Mouse (Mus musculus): ENCODE results near the gene Mucl3. TPM values are rescaled to one million over a fixed set of nuclear protein-coding genes. Genes with fewer than 3 reads are reported as not detected.
A peak's percentile ranks its signal among the peaks of the same experiment; 100 is the strongest.

Mucl3 gene
- total RNA-seq, 2 experiments from 2014 or later: not detected

GRCm38 (mm10) chr17:35601736-35602354 lies 41.6 kb downstream of the Mucl3 start:
- DNase-seq: no peak
- Histone ChIP-seq H3K27ac (no peak overlapping the region), H3K4me3 (no peak overlapping the region)
- intact Hi-C loops (cut with DNase I): no loop called here
- TF ChIP-seq CTCF (IDR thresholded peaks at IDR 0.05): no peak

DNA sequence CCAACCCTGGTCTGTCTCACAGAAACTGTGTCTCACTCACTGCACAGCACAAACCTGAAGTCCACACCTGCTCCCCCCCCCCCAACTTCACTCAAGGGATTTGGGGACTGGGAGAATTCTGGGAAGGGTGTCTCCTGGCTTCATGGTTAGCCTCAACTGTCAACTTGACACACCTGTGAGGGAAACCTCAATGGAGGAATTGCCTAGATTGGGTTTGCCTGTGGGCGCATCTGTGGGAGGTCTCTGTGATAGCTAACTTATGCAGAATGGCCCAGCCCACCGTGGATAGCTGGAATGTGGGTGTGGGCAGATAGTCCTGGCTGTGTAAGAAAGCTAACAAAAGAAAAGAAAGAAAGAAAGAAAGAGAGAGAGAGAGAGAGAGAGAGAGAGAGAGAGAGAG lies 42.2 kb downstream of the Mucl3 start, which contains the start of gene Sfta2:
Gene Sfta2 (plus strand): TSS at position 301 of the 400 bp plus-strand sequence.
- no peak within 1 kb of the TSS for H3K27ac ChIP-seq
- no peak for TF ChIP-seq CTCF (IDR thresholded peaks at IDR 0.05)
- intact Hi-C loops (cut with DNase I): no loop called here
- DNase-seq: no peak
- no peak within 1 kb of the TSS for H3K4me3 ChIP-seq

DNA sequence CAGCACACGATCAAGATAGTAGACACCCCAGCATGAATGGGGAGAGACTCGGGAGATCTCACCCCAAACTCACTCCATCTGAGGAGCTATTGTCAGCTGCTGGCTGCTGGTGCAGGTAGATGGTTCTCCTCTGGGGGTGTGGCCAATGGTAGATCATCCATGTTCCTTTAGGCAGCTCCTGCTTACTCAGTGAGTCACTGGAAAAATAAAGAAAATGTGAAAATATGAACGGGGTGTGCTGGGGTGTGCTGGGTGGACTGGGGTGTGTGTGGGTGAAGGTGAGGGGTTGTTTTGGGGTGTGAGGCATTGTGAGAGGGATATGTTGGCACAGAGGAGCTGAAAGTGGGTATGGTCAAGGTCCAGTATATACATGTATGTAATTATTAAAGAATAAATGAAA lies 46.1 kb downstream of the Mucl3 start:
- no peak for TF ChIP-seq CTCF (IDR thresholded peaks at IDR 0.05)
- Histone ChIP-seq H3K27ac (no peak overlapping the region), H3K4me3 (no peak overlapping the region)
- no peak for DNase-seq
- intact Hi-C loops (cut with DNase I): no loop called here

DNA sequence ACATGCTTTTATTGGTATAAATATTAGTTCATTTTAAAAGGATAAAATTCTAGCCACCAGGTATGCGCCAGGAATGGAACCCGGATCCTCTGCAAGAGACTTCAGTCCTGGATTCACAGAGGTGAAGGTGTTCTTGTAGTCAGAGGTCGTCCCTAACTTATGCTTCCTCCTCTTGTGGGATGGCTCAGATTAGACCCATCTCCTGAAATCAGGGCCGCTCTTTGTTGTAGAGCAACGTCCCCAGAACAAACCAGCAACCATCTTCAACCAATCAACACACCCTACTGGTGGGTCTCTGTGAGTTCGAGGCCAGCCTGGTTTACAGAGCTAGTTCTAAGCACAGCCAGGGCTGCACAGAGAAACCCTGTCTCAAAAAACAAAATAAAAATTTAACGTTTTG lies 49.0 kb downstream of the Mucl3 start:
- H3K27ac ChIP-seq: no peak overlapping the region
- no peak for DNase-seq
- intact Hi-C loops (cut with DNase I): loop anchor here (5.0 kb wide), 1 partner anchor 143 kb away; no protein-coding TSS in a partner anchor
- no peak overlapping the region for H3K4me3 ChIP-seq
- no peak for TF ChIP-seq CTCF (IDR thresholded peaks at IDR 0.05)

GRCm38 (mm10) chr17:35593786-35594185 lies 49.7 kb downstream of the Mucl3 start:
- DNase-seq: no peak
- intact Hi-C loops (cut with DNase I): loop anchor here (5.0 kb wide), 1 partner anchor 144 kb away; no protein-coding TSS in a partner anchor
- no peak for TF ChIP-seq CTCF (IDR thresholded peaks at IDR 0.05)
- Histone ChIP-seq H3K27ac (no peak overlapping the region), H3K4me3 (no peak overlapping the region)

DNA sequence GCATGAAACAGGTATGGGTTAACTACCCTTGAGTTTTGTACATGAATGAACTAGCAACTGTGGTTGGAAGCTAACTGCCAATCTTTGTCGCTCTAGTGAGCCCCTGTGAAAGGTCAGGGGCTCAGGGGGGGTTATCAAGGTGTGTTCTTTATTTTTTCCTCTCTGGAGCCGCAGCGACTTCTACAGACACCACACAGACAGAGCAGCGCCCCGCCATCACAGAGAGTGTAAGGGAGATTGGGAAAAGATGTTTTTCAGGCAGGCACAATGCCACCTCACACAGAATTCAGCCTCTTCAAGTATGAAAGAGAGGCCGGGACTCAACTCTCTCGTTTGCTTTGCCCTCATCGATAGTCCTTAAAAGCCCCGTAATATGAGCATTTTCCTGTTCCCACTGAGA lies 51.4 kb downstream of the Mucl3 start:
- H3K27ac ChIP-seq: no peak overlapping the region
- TF ChIP-seq CTCF (IDR thresholded peaks at IDR 0.05): no peak
- no peak overlapping the region for H3K4me3 ChIP-seq
- intact Hi-C loops (cut with DNase I): loop anchor here (5.0 kb wide), 1 partner anchor 145 kb away; no protein-coding TSS in a partner anchor
- DNase-seq: no peak

DNA sequence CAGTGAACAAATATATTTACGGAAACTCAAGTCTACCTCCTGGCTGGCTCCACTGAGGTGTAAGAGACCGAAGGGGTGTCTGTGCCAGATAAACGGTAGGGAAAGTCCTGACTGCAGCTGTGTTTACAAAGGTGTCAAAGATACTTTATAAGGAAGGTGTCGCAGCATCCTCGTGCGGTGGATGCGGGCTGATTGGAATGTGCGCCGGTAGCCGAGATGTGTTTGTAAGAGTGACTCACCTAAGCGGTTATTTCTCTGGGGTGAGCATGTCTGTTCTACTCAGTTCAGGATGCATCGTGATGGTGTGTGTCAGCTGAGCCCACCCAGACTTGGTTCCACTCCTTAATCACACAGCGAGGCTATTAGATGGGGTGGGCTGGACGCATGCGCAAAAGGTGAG lies 51.8 kb downstream of the Mucl3 start:
- intact Hi-C loops (cut with DNase I): loop anchor here (5.0 kb wide), 1 partner anchor 146 kb away; no protein-coding TSS in a partner anchor
- no peak overlapping the region for H3K27ac ChIP-seq
- H3K4me3 ChIP-seq: no peak overlapping the region
- TF ChIP-seq CTCF (IDR thresholded peaks at IDR 0.05): no peak
- no peak for DNase-seq

- no peak overlapping the region for H3K27ac ChIP-seq
- DNase-seq: no peak
- intact Hi-C loops (cut with DNase I): loop anchor here (5.0 kb wide), 1 partner anchor 146 kb away; no protein-coding TSS in a partner anchor
- no peak for TF ChIP-seq CTCF (IDR thresholded peaks at IDR 0.05)
- peak overlapping the region; percentile 52; the same call in 1 of the 2 replicates for H3K4me3 ChIP-seq
These were observed 52.3 kb downstream of the Mucl3 start for GRCm38 (mm10) chr17:35591219-35591578.

DNA sequence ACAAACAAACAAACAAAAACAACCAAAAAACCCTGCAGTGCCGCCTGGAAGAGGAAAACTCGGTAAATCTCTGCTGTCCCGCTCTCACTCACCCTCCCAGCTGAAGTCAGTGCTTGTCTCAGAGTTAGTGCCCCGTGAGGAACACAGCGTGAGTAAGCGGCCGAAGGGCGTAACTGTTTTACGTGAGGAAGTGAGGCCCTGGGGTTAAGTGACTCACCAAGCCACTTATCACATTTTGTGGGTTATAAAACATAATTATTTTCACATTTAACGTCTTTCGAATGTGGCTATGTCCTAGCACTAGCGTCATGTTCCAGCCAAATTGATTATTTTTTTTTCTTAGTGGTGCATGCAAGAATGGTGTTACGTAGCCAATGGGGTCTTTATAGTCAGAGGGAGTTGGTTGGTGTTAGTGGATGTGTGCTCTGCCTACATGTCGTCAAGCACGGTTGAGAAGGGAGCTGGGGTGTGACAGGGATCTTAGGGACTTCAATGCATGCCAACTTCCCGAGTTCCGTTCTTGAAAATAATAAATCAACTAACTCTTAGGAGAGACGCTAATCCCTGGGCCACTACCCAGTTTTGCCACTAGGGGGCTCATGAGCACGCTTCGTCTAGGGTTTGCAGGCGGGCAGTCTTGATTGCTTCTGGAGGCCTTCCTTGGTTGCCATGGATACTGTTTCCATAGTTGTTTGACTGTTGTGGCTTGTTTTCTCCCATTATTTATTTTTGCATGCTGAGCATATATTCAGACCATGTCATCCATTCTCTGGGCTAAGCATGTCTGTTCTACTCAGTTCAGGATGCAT lies 52.9 kb downstream of the Mucl3 start:
- peak; percentile 92 for TF ChIP-seq CTCF (IDR thresholded peaks at IDR 0.05)
- Histone ChIP-seq H3K4me3 (peak overlapping the region; percentile 52), H3K27ac (peak overlapping the region; percentile 61)
- intact Hi-C loops (cut with DNase I): loop anchor here (5.0 kb wide), 1 partner anchor 147 kb away; no protein-coding TSS in a partner anchor
- peak; percentile 77 for DNase-seq

DNA sequence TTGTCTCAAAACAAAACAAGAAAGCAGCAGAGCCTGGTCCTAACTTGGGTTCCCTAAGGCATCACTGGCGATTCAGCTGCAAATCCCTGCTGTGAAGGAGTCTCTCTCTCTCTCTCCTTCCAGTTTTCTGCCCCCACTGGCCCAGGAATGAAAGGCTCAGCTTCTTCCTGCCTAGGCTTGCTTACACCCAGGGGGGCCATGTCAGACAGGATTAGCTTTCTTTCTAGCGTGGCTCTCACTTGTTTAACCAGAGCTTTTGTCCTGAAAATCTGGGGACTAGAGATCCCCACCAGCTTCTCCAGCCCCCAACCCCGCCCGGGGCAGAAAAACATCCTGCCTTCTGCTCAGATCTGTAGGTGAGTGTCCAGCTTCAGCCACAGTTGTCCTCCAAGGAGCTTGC lies 55.1 kb downstream of the Mucl3 start:
- Histone ChIP-seq H3K4me3 (no peak overlapping the region), H3K27ac (no peak overlapping the region)
- no peak for DNase-seq
- no peak for TF ChIP-seq CTCF (IDR thresholded peaks at IDR 0.05)
- intact Hi-C loops (cut with DNase I): no loop called here

DNA sequence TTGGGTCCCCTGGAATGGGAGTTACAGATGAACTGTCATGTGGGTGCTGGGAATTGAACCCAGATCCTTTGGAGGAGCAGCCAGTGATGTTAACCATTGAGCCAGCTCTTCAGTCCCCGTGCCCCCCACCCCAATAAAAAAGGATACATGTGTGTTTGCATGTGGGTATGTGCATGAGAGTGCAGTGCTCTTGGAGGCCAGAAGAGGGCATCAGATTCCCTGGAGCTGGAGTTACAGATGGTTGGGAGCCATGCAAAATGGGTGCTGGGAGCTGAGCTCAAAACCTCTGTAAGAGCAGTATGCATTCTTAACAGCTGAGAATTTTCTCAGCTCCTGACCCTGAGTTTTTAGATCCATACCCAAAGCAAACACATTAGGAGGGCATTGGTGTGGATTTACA lies 56.2 kb downstream of the Mucl3 start:
- no peak overlapping the region for H3K27ac ChIP-seq
- TF ChIP-seq CTCF (IDR thresholded peaks at IDR 0.05): no peak
- no peak overlapping the region for H3K4me3 ChIP-seq
- intact Hi-C loops (cut with DNase I): no loop called here
- no peak for DNase-seq

Other genes with a start within 250 kb of the Mucl3 start
- under 1 TPM in 1 of 2 experiments, not detected in 1; 0.18 TPM for gene H2-Q6, start 218.8 kb downstream of the Mucl3 start, total RNA-seq (2021)
- gene H2-Q7, start 204.5 kb downstream of the Mucl3 start, total RNA-seq (2021): under 1 TPM; 0.61 to 0.82 TPM
- gene H2-Q10, start 173.6 kb downstream of the Mucl3 start, total RNA-seq (2021): under 1 TPM; 0.05 to 0.33 TPM
- gene Pou5f1, start 137.7 kb downstream of the Mucl3 start, total RNA-seq (2021): not detected
- gene Tcf19, start 126.9 kb downstream of the Mucl3 start, total RNA-seq (2021): 1 to 10 TPM in 1 of 2 experiments, under 1 TPM in 1; 0.73 to 1.0 TPM
- 1 to 10 TPM; 1.7 TPM for gene Cchcr1, start 126.6 kb downstream of the Mucl3 start, total RNA-seq (2021)
- gene Psors1c2, start 110.5 kb downstream of the Mucl3 start, total RNA-seq (2021): not detected
- gene Cdsn, start 91.6 kb downstream of the Mucl3 start, total RNA-seq (2021): not detected
- not detected for gene 2300002M23Rik, start 76.2 kb downstream of the Mucl3 start, total RNA-seq (2021)
- not detected for gene Sfta2, start 42.1 kb downstream of the Mucl3 start, total RNA-seq (2021)
- not detected for gene Gm9573, start 17.1 kb downstream of the Mucl3 start, total RNA-seq (2021)
- gene Vars2, start 23.9 kb upstream of the Mucl3 start, total RNA-seq (2021): 10 to 100 TPM; 12.8 to 16.8 TPM
- 10 to 100 TPM; 18.1 to 24.2 TPM for gene Gtf2h4, start 30.0 kb upstream of the Mucl3 start, total RNA-seq (2021)
- gene Ddr1, start 60.9 kb upstream of the Mucl3 start, total RNA-seq (2021): 10 to 100 TPM; 13.4 to 15.9 TPM
- 1 to 10 TPM; 4.4 to 8.6 TPM for gene Ier3, start 178.0 kb upstream of the Mucl3 start, total RNA-seq (2021)
- 10 to 100 TPM; 45.4 to 50.9 TPM for gene Flot1, start 179.5 kb upstream of the Mucl3 start, total RNA-seq (2021)
- 10 to 100 TPM; 29.7 to 40.0 TPM for gene Tubb5, start 194.6 kb upstream of the Mucl3 start, total RNA-seq (2021)
- gene Mdc1, start 197.8 kb upstream of the Mucl3 start, total RNA-seq (2021): 1 to 10 TPM; 3.6 to 4.4 TPM
- gene Nrm, start 217.6 kb upstream of the Mucl3 start, total RNA-seq (2021): under 1 TPM; 0.82 to 0.86 TPM
- gene Ppp1r18, start 221.9 kb upstream of the Mucl3 start, total RNA-seq (2021): 1 to 10 TPM; 3.9 to 7.9 TPM
- 10 to 100 TPM; 13.2 to 16.2 TPM for gene Dhx16, start 236.1 kb upstream of the Mucl3 start, total RNA-seq (2021)